Mouse (Mus musculus) kidney, adult 9 months (tissue): Measurements from ENCODE around the gene Gm4553.
"Not testable (repeated sequence)": the region's sequence is repeated elsewhere in the genome, so short reads cannot be mapped to it uniquely, and the experiment has no call there.

Experiments used
- DNase-seq: peaks from one replicate; pipeline ENCODE4 v3.0.0; 2022

Gm4553 gene

GRCm38 (mm10) chr7:142165639-142166038 is at the start of gene Gm4553:
Gm4553 (minus strand) TSS chr7:142165739.
- DNase-seq = not testable (repeated sequence)

DNA sequence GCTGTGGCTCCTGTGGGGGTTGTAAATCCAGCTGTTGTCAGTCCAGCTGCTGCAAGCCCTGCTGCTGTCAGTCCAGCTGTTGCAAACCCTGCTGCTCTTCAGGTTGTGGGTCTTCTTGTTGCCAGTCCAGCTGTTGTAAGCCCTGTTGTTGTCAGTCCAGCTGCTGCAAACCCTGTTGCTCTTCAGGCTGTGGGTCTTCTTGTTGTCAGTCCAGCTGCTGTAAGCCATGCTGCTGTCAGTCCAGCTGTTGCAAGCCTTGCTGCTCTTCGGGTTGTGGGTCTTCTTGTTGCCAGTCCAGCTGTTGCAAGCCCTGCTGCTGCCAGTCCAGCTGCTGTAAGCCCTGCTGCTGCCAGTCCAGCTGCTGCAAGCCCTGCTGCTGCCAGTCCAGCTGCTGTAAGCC is 46.6 kb upstream of the Gm4553 start:
- not testable (repeated sequence) for DNase-seq

- DNase-seq = no peak
These were observed 46.0 kb upstream of the Gm4553 start, which contains the start of gene Gm7579 for GRCm38 (mm10) chr7:142211559-142211958. Gm7579 (plus strand) TSS chr7:142211859.

DNA sequence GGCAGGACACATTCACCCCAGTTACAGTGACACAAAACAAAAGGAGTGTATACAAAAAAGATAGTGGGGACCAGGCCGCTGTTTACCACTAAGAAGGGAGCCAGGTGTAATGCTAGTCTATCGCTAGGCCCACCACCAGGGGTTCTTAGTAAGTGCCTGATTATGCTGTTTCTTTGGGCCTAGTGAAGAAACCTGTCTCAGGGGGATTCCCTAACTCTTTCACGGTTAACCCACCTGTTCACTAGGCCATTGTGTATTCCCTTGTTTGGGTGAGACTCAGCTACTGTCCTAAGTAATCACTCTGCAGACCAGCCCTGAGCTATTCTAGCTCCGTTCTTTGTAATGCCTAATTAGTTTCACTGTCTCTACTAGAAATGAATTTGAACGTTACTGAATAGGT is 41.4 kb upstream of the Gm4553 start:
- DNase-seq = not testable (repeated sequence)

GRCm38 (mm10) chr7:142205488-142205887 is 39.9 kb upstream of the Gm4553 start:
- no peak for DNase-seq

DNA sequence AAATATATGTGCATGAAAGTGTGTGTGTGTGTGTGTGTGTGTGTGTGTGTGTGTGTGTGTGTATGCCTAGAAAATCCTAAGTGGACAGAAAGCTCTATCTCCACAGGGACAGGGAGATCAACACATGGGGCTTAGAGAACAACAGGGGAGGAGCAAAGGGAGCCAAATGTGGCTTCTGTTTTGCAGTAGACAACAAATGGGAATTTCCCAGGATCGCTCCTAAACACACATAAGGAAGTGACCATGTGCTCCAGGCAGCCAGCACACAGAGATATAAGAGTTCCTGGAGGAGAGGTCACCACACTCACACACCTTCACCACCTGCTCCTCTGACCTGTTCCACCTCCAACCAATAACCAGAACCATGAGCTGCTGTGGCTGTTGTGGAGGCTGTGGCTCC is 35.5 kb upstream of the Gm4553 start, which contains the start of gene Krtap5-3:
Gene Krtap5-3 (plus strand): TSS at position 301 of the 400 bp plus-strand sequence.
- no peak for DNase-seq

- DNase-seq = no peak
These were observed 33.2 kb upstream of the Gm4553 start for GRCm38 (mm10) chr7:142198748-142199147.

DNA sequence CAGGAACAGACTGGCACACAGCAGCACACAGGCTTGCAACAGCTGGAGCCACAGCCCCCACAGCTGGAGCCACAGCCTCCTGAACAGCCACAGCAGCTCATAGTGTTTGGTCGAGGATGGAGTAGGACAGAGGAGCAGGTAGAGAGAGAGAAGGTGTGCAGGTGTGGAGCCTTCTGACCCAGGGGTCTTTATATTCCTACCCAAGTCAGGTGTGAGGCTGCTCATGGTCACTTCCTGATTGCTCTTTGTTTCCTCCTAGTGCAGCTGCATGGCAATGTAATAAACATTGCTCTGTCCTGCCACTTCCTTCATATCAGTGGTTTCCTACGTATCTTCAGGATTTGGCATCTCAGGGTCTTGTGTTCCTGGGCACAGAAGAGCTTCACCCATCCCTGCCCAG is 24.8 kb upstream of the Gm4553 start, which contains the start of gene Gm10153:
Gene Gm10153 (minus strand): TSS at position 101 of the 400 bp plus-strand sequence.
- DNase-seq = no peak

DNA sequence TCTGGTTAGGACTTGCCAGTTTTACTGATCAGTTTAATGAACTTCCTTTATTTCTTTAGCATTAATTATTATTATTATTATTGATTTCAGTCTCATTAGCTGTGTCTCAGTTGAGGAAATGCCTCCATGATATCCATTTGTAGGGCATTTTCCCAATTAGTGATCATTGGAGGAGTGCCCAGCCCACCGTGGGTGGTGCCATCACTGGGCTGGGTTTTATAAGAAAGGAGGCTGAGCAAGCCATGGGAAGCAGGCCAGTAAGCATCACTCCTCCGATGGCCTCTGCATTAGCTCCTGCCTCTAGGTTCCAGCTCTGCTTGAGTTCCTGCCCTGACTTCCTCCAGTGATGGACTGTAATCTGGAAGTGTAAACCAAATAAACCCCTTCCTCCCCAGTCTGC is 22.6 kb upstream of the Gm4553 start:
- DNase-seq = no peak

DNA sequence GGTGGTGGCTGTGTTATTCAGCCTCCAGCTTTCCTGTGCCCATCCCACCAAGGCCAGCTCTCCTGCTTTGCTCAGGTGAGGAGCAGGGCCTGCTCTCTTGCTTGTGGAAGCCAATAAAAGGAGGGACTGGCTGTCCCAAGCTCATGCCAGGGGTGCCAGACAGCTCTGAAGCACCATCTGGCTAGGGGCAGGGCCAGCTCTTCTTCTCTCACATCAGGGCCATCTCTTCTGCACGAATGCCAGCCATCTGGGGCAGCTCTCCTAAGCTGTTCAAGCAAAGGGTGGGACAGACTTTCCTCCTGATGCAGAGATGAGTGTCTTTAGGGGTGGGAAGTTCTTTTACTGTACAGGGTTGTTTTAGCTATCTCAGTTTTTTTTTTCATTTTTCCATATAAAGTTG is 15.5 kb upstream of the Gm4553 start:
- DNase-seq = no peak

DNA sequence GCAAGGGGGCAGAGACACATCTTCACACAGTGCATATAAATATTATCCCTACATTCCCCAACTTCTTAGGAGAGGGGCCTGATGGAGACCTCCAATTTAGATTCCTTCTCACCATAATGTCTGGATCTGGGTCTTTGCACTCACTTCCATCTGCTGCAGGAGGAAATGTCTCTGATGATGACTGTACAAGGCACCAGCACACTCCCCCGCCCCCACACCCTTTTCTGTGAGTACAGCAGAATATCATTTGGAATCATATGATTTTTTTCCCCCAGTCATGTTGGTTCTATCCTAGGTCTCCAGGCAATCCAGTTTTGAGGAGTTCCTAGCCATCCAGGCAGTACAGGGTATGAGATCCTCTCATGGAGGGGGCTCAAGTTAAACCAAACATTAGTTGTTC is 13.1 kb upstream of the Gm4553 start:
- no peak for DNase-seq

GRCm38 (mm10) chr7:142175905-142176304 is 10.4 kb upstream of the Gm4553 start, which contains the start of gene Krtap5-2:
Krtap5-2 (minus strand) TSS chr7:142176005.
- not testable (repeated sequence) for DNase-seq

DNA sequence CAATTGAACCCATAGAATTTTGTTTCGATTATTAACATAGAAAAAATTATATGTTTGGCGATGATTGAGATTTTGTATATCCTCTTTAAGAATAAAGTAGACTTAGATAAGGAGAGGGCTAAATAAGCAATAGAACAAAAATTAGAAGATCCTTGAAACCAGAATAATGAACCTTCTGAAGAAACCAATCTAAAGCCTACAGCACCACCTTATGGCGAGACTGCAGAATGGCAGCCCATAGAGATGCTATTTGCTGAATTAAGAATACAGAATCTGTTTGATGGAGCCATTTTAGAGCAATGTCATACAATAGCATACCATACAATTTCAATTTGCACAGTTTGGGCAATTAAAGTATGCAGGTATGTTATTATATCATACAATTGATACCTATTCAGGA is 4.3 kb upstream of the Gm4553 start:
- peak; percentile 16 for DNase-seq

- DNase-seq = no peak
These were observed 6.2 kb downstream of the Gm4553 start for GRCm38 (mm10) chr7:142159366-142159765.

GRCm38 (mm10) chr7:142157013-142157412 is 8.5 kb downstream of the Gm4553 start, which contains the start of gene Gm29735:
Gm29735 (minus strand) TSS chr7:142157113.
- DNase-seq = not testable (repeated sequence)

GRCm38 (mm10) chr7:142155308-142155707 is 10.2 kb downstream of the Gm4553 start:
- DNase-seq = no peak

DNA sequence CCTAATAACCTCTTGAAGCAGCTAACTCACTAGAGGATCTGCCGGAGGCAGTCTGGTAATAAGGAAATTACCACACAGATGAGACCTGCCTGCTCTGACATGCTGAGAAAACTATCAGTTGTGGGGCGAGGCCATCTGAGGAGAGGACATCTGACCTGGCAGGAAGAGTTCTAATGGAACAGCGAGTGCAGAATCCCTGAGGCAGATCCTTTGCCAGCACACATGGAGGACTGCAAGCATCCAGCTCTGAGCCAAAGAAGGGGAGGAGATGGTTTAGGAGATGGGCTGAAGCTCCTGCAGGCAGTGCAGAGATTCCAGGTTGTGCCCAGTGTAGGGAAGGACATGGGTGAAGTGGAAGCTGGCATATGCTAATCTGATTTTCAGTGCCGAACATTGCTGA is 13.3 kb downstream of the Gm4553 start:
- no peak for DNase-seq

DNA sequence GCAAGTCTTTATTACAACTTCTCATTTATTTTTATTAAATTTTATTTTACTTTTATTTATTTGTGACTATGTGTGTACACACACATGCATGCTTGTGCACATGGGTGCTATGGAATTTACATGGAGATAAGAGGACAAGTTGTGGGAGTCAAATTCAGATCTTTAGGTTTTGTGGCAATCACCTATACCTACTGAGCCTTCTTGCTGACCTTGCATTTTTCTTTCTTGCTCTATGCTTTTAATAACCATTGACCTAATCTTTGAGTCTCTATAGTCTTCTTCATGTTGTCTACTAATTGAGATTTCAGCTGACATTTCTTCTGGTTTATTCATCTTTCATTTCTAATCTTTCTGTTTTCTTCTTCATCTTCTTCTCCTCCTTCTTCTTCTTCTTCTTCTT is 16.9 kb downstream of the Gm4553 start:
- no peak for DNase-seq

DNA sequence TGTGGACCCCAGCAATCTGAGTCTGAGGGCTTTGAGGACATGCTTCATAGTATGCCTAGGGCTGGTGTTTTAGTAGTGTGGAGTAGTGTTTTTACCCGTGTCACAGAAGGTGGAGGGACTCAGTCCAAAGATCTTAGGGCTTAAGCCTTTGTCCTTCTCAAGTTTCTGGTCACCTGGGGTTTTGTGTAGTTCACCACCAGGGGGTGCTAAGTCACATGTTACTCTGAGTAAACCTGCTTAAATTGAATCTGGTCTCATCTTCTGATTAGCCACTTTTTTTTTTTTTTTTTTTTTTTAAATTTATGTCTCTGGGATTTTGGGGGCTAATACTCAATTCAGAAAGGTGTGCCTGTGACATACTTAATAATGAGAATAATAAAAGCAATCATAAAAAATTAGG is 19.5 kb downstream of the Gm4553 start:
- DNase-seq = peak; percentile 73

DNA sequence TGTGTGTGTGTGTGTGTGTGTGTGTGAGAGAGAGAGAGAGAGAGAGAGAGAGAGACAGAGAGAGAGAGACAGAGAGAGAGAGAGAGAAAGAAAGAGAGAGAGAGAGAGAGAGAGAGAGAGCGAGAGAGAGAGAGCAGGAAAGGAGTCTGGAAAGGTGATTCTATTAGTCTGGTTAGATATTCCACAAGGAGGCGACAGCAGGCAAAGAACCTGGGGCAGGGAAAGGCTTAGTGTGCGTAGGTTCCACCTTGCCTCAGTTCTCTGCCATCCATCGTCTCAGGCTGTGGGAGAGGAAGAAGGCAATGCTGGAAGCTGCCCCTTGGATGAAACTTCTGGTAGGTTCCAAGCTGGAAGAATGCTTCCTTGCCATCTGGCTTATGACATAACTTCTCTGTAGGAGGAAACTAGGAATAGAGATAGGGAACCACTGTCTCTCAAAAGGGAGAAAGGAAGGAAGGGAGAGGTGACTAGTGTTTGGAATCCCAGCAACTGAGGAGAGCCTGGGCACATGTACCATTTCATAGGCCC is 20.1 kb downstream of the Gm4553 start:
- no peak for DNase-seq

- no peak for DNase-seq
These were observed 21.0 kb downstream of the Gm4553 start, which contains the start of gene Gm45337 for GRCm38 (mm10) chr7:142144507-142144906. Gm45337 (minus strand) TSS chr7:142144607.

DNA sequence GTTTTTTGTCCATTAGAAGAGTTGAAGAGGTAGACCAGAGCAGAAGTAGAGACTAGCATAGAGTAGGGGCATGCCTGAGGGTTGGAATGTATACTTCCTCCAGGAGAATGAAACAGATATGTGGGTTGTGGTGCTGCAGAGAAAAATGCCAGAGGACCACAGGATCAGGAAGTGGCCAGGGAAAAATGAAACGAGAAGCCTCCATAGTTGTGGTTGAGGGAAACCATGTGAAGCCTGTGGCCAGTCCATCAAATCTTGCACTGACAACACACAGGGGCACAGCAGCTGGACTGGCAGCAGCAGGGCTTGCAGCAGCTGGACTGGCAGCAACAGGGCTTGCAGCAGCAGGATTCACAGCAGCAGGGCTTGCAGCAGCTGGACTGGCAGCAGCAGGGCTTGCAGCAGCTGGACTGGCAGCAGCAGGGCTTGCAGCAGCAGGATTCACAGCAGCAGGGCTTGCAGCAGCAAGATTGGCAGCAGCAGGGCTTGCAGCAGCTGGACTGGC is 22.0 kb downstream of the Gm4553 start:
- DNase-seq = not testable (repeated sequence)

DNA sequence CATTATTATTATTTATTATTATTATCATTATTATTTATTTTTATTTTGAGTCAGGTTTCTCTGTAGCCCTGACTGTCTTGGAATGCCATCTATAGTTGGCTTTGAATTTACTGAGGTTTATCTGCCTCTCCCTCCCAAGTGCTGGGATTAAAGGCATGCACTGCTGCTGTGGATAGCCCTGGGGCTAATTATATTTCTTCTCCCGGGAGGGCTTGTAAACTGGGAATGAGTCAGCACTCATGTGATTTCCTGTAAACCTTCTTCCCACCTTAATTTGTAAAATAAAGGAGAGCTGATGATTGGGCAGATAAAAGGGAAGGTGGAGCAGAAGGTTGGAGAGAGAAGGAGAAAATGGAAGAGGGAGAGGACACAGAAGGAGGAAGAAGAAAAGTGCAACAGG is 24.8 kb downstream of the Gm4553 start:
- DNase-seq = no peak

DNA sequence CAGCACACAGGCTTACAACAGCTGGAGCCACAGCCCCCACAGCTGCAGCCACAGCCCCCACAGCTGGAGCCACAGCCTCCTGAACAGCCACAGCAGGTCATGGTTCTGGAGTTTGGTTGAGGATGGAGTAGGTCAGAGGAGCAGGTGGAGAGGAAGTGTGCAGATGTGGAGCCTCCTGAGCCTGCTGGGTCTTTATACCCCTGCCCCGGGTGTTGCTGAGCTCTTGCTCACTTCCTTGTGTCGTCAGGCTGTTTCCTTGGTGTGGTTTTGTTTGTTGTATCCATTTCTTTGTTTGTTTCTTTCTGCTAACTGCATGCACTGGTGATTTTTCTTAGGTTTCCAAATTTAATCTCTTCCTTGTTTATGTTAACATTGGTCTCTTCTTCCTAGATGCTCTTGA is 29.6 kb downstream of the Gm4553 start, which contains the start of gene Gm39115:
Gene Gm39115 (minus strand): TSS at position 101 of the 400 bp plus-strand sequence.
- not testable (repeated sequence) for DNase-seq
